9 mouse cellular contexts compared by ENCODE assay signal in the genomic region with DNA sequence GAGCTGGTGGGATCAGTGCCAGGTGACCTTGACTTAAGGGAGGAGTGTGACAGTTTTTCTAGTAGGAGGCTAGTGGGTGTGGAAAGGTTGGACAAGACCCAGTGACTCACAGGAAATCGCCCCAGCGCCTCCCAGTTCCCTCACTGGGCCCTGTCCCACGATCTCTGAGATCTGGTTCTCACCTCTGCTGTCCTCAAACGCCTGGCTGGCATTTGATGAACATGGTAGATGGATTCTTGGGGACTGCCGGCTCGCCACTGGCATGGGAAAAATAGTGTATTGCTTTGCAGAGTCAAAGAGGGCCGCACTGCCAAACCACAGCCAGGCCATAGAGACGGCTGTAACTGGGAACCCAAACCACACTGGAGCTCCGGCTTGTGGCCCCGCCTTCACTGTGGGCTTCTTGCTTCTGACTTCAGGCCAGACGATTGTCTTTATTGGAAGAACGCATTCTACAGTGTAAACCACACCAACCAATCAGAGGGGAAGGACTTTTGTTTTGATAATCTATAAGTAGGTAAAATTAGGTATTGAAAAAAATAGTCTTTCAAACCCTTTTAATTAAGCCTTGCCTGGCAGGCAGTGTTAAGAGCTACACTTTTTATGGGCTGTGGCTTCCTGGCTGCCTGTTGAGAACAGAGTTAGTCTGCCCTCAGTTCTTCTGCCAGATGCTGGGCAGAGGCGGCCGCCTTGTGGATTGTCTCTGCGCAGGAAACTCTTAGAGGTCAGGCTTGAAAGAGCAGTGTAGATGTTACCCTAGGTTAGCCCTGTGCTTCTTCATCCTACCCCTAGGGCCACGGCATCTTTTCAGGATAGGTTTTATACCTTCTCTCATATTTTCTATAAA. TPM values are rescaled to one million over a fixed set of nuclear protein-coding genes. Genes with fewer than 3 reads are reported as not detected.
DNase-seq lines count a peak whose midpoint lies in the region; ATAC-seq lines count a peak whose summit lies in the region.
"Had no signal": no experiment of that assay in that cellular context is flagged by ENCODE, and none has a peak within 500 bp of the region (broad histone marks: within the 10 kb centered on the region; RNA-seq: fewer than 3 reads in every experiment).

No protein-coding gene starts in this region.

- peak; percentile 12 to 14 for DNase-seq in thymus, adult 18-20 months
- DNase-seq in thymus, postnatal 0 days (ENCODE audit: low spot score): no peak
- DNase-seq in right cerebral cortex, postnatal 36 days (ENCODE audit: low spot score in 2 of 2): no peak
- no peak for DNase-seq in liver
- no peak for DNase-seq in urinary bladder, adult 2 months (ENCODE audit: low spot score)
- DNase-seq: lung, postnatal 14 days had no signal

- peak; percentile 98 for ATAC-seq in common myeloid progenitor, adult 5-6 weeks (replicated peaks; ENCODE audit: low read depth, poor library complexity, severe bottlenecking)
- ATAC-seq in megakaryocyte progenitor cell, adult 5-6 weeks (replicated peaks; ENCODE audit: poor library complexity): peak; percentile 82
- ATAC-seq: intestine, embryonic 15.5 days had no signal

RNA-seq across cellular contexts. Expression of gene Slc35f2, which starts 15.4 kb away (rescaled TPM):
- 8.8 and 9.4 TPM in 2 replicates for polyA plus RNA-seq in thymus, postnatal 0 days (2015; fragmentation: Nextera tagmentation; extraction: Ambion mirVana)
- 10.6 and 12.5 TPM in 2 replicates for total RNA-seq in common myeloid progenitor, adult 5-6 weeks (2017)
- total RNA-seq in megakaryocyte progenitor cell, adult 5-6 weeks (2015): 0.71 and 2.3 TPM in 2 replicates
- 1.5 and 2.5 TPM in 2 replicates for total RNA-seq in megakaryocyte progenitor cell, adult 5-6 weeks (2017)
- 6.5 and 7.0 TPM in 2 replicates for polyA plus RNA-seq in urinary bladder, adult 2 months (2012; rRNA removed)

Comparison
In these comparisons a context has a peak if more than half of its experiments do, and no peak if none do; other contexts are left out.
1. DNase-seq: peak in thymus, adult 18-20 months (2 of 2); none in thymus, postnatal 0 days (single experiment), right cerebral cortex, postnatal 36 days (0 of 2), liver (single experiment) and urinary bladder, adult 2 months (single experiment).